Mouse (Mus musculus) liver, postnatal 0 days (tissue): Measurements from ENCODE around the gene Tbc1d22a.

Experiments used
- CTCF ChIP-seq: sonication (generic); IDR thresholded peaks from 2 replicates; pipeline ENCODE4 v1.5.1; 2016; ENCODE audit warnings: antibody characterized with exemption, low read depth
- EP300 ChIP-seq: IDR thresholded peaks from 2 replicates; pipeline ENCODE4 v1.6.1; 2016; ENCODE audit warnings: antibody characterized with exemption, low read depth, mild to moderate bottlenecking

DNA sequence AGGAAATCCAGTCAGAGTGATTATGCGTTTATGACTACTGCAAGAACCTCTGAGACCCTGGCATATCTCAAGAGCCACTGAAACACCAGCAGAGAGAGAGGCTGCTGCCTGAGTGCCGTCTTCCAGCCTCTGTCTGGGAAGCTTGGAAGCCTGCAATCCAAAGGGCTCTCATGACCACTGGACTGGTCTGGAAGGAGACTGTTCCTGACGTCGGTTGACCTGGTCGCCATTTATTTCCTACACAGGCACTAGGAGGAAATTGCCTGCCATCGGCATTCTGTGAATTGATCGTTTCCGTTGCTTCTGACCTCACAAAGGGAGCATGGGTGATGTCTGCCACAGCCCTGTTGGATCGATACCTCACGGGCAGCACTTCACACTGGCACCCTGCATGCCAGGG, 38.1 kb upstream of the Tbc1d22a start:
- TF ChIP-seq CTCF = no peak
- TF ChIP-seq EP300 = no peak
